Mouse (Mus musculus) forebrain, embryonic 11.5 days (tissue): ENCODE measurements around the gene Pigr. TPM values are rescaled to one million over a fixed set of nuclear protein-coding genes. Genes with fewer than 3 reads are reported as not detected.

Experiments used
- ATAC-seq: fragments of 200-750 bp; cut with Nextera tagmentation; replicated peaks from 2 replicates; pipeline ENCODE4 v1.8.0; 2017; ENCODE audit warnings: moderate TSS enrichment; ENCODE audit not compliant: low FRiP score
- DNase-seq: peaks from one replicate; pipeline ENCODE4 v3.0.0-alpha.2; 2017; ENCODE audit warnings: low spot score
- H3K27ac ChIP-seq: fragments of 300-500 bp; sonication (generic); 2 replicates; pipeline ENCODE4 v1.5.1; 2014; ENCODE audit warnings: low read depth, low read length
- H3K27me3 ChIP-seq: fragments of 300-500 bp; sonication (generic); 2 replicates; pipeline ENCODE4 v1.6.1; 2014; ENCODE audit warnings: mild to moderate bottlenecking, low read length, mixed read lengths; ENCODE audit not compliant: control insufficient read depth, insufficient read depth
- H3K36me3 ChIP-seq: fragments of 300-500 bp; sonication (generic); 2 replicates; pipeline ENCODE4 v1.6.1; 2014; ENCODE audit warnings: mild to moderate bottlenecking, low read length, moderate library complexity, mixed read lengths; ENCODE audit not compliant: control insufficient read depth, insufficient read depth
- H3K4me1 ChIP-seq: fragments of 300-500 bp; sonication (generic); replicated peaks from 2 replicates; pipeline ENCODE4 v1.6.1; 2014; ENCODE audit warnings: low read length, mixed read lengths; ENCODE audit not compliant: control insufficient read depth, insufficient read depth
- H3K4me2 ChIP-seq: fragments of 300-500 bp; sonication (generic); 2 replicates; pipeline ENCODE4 v1.6.1; 2014; ENCODE audit warnings: low read depth, mild to moderate bottlenecking, low read length, moderate library complexity, mixed read lengths; ENCODE audit not compliant: severe bottlenecking
- H3K4me3 ChIP-seq: fragments of 300-500 bp; sonication (generic); 2 replicates; pipeline ENCODE4 v1.5.1; 2014; ENCODE audit warnings: low read depth, low read length
- H3K9ac ChIP-seq: fragments of 300-500 bp; sonication (generic); 2 replicates; pipeline ENCODE4 v1.6.1; 2014; ENCODE audit warnings: low read length
- H3K9me3 ChIP-seq: fragments of 300-500 bp; sonication (generic); 2 replicates; pipeline ENCODE4 v1.6.1; 2016; ENCODE audit warnings: low read length, mixed read lengths; ENCODE audit not compliant: control insufficient read depth
- WGBS: fragments of 180-500 bp; shearing (Covaris S2); extraction: QIAGEN DNeasy Blood & Tissue Kit; methylation state at CpG from one replicate; pipeline ENCODE4 v1.1.7; 2014; 5-methylcytosine and 5-hydroxymethylcytosine counted together
- polyA plus RNA-seq: library from polyadenylated mRNA; unstranded; fragments of >200 nt; fragmentation: Nextera tagmentation; extraction: Ambion mirVana; gene quantifications from 2 replicates; pipeline ENCODE4 v1.2.1, GENCODE M21; 2014

The Pigr gene
- polyA plus RNA-seq, 1 experiment from 2014 or later: not detected

DNA sequence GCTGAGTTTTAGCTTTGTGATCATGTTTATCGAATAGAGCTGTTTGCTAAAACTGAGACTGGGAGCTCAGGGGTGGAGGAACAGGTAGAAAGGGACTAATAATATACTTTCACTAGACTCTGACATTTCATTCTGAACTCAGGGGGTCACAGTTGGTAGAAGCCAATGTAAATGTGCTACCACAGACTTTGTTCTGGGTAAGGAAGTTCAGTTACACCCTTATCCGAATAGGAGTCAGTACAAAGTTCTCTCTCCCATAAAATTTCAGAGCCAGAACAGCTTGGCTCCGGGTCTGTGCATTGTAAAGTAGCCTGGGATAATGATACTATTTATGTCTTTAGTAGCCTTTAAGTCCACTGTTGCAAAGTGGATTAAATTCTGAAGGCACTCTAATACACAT lies 27.9 kb upstream of the Pigr start:
- no peak overlapping the region for H3K27ac ChIP-seq
- 70% methylated on average over 3 of the region's 3 CpGs for WGBS

DNA sequence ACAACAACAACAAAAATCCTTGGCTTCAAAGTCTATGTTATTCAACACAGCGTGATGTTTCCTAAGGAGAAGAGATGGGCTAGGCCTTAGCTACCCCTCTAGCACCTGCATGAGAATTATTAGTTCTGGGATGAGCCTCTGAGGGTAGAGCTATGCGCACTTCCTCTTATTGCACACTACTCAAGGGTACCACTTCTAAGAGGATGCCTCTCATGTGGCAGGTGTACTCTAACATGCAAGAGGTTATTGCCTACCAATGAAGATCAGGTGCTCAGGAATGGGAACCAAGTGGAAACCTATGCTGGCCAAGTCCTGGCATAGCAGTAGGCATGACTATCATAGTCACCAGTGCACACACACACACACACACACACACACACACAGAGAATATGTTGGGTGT lies 27.1 kb upstream of the Pigr start:
- no peaks in the 10 kb centered on the region for H3K36me3 ChIP-seq
- no peak overlapping the region for H3K27ac ChIP-seq
- H3K4me1 ChIP-seq: no peaks in the 10 kb centered on the region
- H3K4me2 ChIP-seq: no peak overlapping the region
- H3K9me3 ChIP-seq: no peaks in the 10 kb centered on the region
- H3K9ac ChIP-seq: no peak overlapping the region
- no peak overlapping the region for H3K4me3 ChIP-seq
- no peaks in the 10 kb centered on the region for H3K27me3 ChIP-seq
- WGBS: 94% methylated on average over 2 of the region's 2 CpGs
- no peak for ATAC-seq
- DNase-seq: no peak

More for the DNA sequence above, 27.9 kb upstream of the Pigr start:
- H3K4me1 ChIP-seq: no peaks in the 10 kb centered on the region
- H3K4me3 ChIP-seq: no peak overlapping the region
- DNase-seq (no peak), ATAC-seq (no peak)
- H3K36me3 ChIP-seq: no peaks in the 10 kb centered on the region
- H3K4me2 ChIP-seq: no peak overlapping the region
- no peaks in the 10 kb centered on the region for H3K9me3 ChIP-seq
- H3K9ac ChIP-seq: no peak overlapping the region
- no peaks in the 10 kb centered on the region for H3K27me3 ChIP-seq

DNA sequence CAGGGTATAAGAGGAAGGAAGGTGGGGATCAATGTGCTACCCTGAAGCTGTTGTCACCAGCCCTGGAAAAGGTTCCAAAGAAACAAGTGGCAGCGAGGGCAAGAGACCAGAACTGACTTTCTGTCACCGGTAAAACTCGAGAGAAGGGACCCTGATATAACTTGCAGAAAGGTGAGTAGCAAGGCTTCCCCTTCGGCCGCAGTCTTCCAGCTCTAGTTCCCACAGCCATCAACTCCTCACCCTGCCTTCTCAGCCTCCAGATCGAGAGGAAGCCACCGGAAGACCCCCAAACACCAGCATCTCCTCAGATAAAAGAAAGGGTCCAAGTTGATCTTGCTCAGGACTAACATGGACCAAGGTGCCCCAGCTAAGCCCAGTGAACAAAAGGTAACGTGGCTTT lies 25.9 kb upstream of the Pigr start, which contains the start of gene Fcamr:
Gene Fcamr (plus strand): TSS at position 301 of the 400 bp plus-strand sequence.
- Histone ChIP-seq H3K36me3 (no peaks in the 10 kb centered on the region), H3K9ac (no peak within 1 kb of the TSS), H3K4me3 (no peak within 1 kb of the TSS), H3K4me2 (no peak within 1 kb of the TSS), H3K4me1 (no peaks in the 10 kb centered on the region), H3K27ac (no peak within 1 kb of the TSS), H3K27me3 (no peaks in the 10 kb centered on the region), H3K9me3 (no peaks in the 10 kb centered on the region)
- 88% methylated on average over 8 of the region's 8 CpGs for WGBS
- ATAC-seq: no peak
- no peak for DNase-seq

DNA sequence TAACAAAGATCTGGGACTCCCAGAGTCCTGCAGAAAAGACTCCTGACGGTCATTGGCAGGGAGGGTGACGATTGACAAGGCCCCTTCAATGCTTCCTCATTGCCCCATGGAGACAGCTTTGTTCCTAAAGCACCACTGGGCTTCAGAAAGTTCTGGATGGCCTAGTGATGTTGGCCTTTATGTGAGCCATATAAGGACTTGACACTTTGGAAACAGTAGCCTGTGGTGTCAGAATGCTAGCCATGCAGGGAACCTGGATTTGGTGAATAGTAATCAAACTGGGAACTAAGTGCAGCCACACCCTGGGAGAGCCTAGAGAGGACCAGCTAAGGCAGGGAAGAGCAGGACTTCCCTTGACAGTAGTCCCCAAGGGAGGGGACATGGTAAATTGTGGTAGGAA lies 25.0 kb upstream of the Pigr start:
- no peak for ATAC-seq
- H3K4me3 ChIP-seq: no peak overlapping the region
- no peaks in the 10 kb centered on the region for H3K9me3 ChIP-seq
- no peaks in the 10 kb centered on the region for H3K36me3 ChIP-seq
- no peaks in the 10 kb centered on the region for H3K27me3 ChIP-seq
- H3K9ac ChIP-seq: no peak overlapping the region
- no peak for DNase-seq
- no peak overlapping the region for H3K4me2 ChIP-seq
- H3K27ac ChIP-seq: no peak overlapping the region
- no peaks in the 10 kb centered on the region for H3K4me1 ChIP-seq
- 82% methylated on average over 2 of the region's 2 CpGs for WGBS

DNA sequence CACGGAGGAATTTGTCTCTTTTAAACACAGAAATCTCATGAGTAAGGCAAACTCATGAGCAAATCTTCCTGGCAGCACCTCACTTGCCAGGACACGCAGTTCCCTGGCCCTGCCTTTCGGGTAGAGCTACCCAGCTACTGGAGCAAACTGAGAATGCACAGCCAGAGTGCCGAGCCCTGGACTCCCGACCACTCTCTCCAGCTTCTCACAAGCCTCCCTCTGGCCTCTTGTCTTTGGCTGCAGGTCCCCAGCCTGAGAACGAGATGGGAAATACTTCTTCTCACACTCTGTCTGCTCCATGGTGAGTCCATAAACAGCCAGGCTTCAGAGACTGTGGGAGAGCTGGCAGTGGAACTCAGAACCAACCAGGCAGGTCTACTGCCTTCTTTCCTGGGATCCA lies 23.5 kb upstream of the Pigr start:
- H3K9me3 ChIP-seq: no peaks in the 10 kb centered on the region
- H3K27me3 ChIP-seq: no peaks in the 10 kb centered on the region
- ATAC-seq (no peak), DNase-seq (no peak)
- WGBS: 54% methylated on average over 6 of the region's 6 CpGs
- H3K9ac ChIP-seq: no peak overlapping the region
- no peak overlapping the region for H3K4me3 ChIP-seq
- H3K4me2 ChIP-seq: no peak overlapping the region
- H3K36me3 ChIP-seq: no peaks in the 10 kb centered on the region
- H3K4me1 ChIP-seq: no peaks in the 10 kb centered on the region
- H3K27ac ChIP-seq: no peak overlapping the region

DNA sequence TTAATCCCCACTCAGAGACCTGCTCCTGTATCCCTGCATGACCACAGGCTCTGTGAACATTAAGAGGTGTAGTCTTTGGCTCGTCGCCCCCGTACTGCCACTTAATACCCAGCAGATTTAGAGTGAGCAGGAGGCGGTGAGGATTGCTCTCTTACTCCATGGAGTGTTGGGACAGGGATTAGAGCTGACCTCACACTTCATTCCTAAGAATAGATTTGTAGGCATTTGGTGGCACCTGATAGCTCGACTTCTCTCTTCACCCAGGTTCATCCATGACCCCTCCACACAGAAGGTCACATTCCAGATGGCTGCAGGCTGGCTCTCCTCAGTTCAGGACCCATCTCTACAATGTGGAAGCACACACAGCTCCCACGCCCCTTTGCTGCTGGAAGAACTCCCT lies 22.2 kb upstream of the Pigr start:
- ATAC-seq (no peak), DNase-seq (no peak)
- H3K4me1 ChIP-seq: no peaks in the 10 kb centered on the region
- no peak overlapping the region for H3K4me2 ChIP-seq
- H3K9ac ChIP-seq: no peak overlapping the region
- no peaks in the 10 kb centered on the region for H3K27me3 ChIP-seq
- H3K27ac ChIP-seq: no peak overlapping the region
- WGBS: 74% methylated on average over 6 of the region's 6 CpGs
- H3K36me3 ChIP-seq: no peaks in the 10 kb centered on the region
- H3K4me3 ChIP-seq: no peak overlapping the region
- H3K9me3 ChIP-seq: no peaks in the 10 kb centered on the region

DNA sequence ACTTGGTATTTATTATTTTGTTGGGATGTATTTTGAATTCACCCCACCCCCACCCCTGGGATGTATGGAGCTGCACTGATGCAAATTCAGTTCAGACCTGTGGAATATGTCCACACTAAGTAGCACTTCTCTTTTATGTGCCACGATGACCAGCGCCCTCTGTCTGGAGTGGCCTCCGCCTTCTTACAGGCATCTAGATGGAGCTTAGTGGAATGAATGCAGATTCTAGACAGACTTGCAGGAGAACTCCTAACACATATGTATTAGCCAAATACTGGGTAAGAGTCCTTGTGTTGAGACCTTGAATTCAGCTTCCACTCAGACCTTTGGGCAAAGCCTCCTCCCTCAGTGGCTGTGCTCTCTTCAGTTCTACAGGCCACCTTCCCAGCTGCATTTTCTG lies 15.6 kb upstream of the Pigr start:
- H3K36me3 ChIP-seq: no peaks in the 10 kb centered on the region
- no peak for ATAC-seq
- H3K9me3 ChIP-seq: no peaks in the 10 kb centered on the region
- no peak for DNase-seq
- no peak overlapping the region for H3K4me3 ChIP-seq
- no peak overlapping the region for H3K27ac ChIP-seq
- WGBS: 85% methylated on average over 3 of the region's 3 CpGs
- no peak overlapping the region for H3K9ac ChIP-seq
- no peaks in the 10 kb centered on the region for H3K27me3 ChIP-seq
- H3K4me1 ChIP-seq: no peaks in the 10 kb centered on the region
- no peak overlapping the region for H3K4me2 ChIP-seq

DNA sequence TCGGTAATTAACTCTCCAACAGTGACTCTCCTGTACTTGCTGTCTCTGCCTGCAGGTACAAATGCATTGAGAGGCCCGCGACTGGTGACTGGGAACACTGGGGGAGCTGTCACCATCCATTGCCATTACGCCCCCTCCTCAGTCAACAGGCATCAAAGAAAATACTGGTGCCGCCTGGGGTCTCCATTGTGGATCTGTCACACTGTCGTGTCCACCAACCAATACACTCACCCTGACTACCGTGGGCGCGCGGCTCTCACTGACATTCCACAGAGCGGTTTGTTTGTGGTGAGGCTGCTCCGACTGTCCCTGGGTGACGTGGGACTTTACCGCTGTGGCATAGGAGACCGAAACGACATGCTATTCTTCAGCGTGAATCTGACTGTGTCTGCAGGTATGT lies 15.2 kb upstream of the Pigr start:
- Histone ChIP-seq H3K27me3 (no peaks in the 10 kb centered on the region), H3K9ac (no peak overlapping the region), H3K9me3 (no peaks in the 10 kb centered on the region), H3K4me2 (no peak overlapping the region), H3K4me3 (no peak overlapping the region), H3K36me3 (no peaks in the 10 kb centered on the region), H3K4me1 (no peaks in the 10 kb centered on the region), H3K27ac (no peak overlapping the region)
- DNase-seq (peak; percentile 42), ATAC-seq (no peak)
- WGBS: 71% methylated on average over 17 of the region's 17 CpGs

DNA sequence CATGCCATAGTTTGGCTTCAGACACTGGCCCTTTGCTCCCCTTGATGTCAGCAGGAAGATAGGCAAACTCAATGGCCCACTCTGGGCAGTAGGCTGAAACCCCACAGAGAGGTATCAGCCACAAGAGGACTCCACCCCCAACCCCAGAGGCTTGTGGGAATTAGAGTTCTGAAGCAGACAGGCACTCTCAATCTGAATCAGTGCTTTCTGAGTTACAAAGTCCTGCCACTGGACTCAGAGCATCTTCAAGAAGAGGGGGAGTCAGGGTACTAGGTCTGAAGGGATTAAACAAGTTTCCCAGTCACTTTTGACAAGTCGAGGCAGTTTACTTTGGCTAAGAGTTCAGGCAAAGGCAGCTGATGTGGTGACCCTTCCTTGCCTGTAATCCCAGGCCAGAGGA lies 6.7 kb upstream of the Pigr start:
- Histone ChIP-seq H3K27me3 (no peaks in the 10 kb centered on the region), H3K27ac (no peak overlapping the region), H3K4me1 (no peaks in the 10 kb centered on the region), H3K9me3 (no peaks in the 10 kb centered on the region), H3K4me2 (no peak overlapping the region), H3K36me3 (no peaks in the 10 kb centered on the region), H3K4me3 (no peak overlapping the region), H3K9ac (no peak overlapping the region)
- ATAC-seq (no peak), DNase-seq (peak; percentile 0)
- WGBS: 72% methylated on average over 1 of the region's 1 CpGs
